Mouse (Mus musculus) lung, embryonic 14.5 days (tissue): ENCODE measurements around the gene Slc2a6. TPM values are rescaled to one million over a fixed set of nuclear protein-coding genes. Genes with fewer than 3 reads are reported as not detected.

Experiments
- ATAC-seq: fragments of 200-750 bp; cut with Nextera tagmentation; 2 replicates; pipeline ENCODE4 v1.8.0; 2017; ENCODE audit warnings: mild to moderate bottlenecking, moderate TSS enrichment, moderate library complexity; ENCODE audit not compliant: insufficient read depth
- DNase-seq: peaks from one replicate; pipeline ENCODE4 v3.0.0-alpha.2; 2015
- H3K27ac ChIP-seq: fragments of 300-500 bp; sonication (generic); 2 replicates; pipeline ENCODE4 v1.5.1; 2014; ENCODE audit warnings: low read depth, mild to moderate bottlenecking, moderate library complexity
- H3K27me3 ChIP-seq: fragments of 300-500 bp; sonication (generic); 2 replicates; pipeline ENCODE4 v1.6.1; 2014; ENCODE audit warnings: low read length, control low read depth; ENCODE audit not compliant: insufficient read depth
- H3K36me3 ChIP-seq: fragments of 300-500 bp; sonication (generic); 2 replicates; pipeline ENCODE4 v1.6.1; 2014; ENCODE audit warnings: control low read depth; ENCODE audit not compliant: insufficient read depth
- H3K4me1 ChIP-seq: fragments of 300-500 bp; sonication (generic); 2 replicates; pipeline ENCODE4 v1.6.1; 2014; ENCODE audit warnings: antibody characterized with exemption, control low read depth; ENCODE audit not compliant: insufficient read depth
- H3K4me2 ChIP-seq: fragments of 300-500 bp; sonication (generic); 2 replicates; pipeline ENCODE4 v1.6.1; 2014; ENCODE audit warnings: mild to moderate bottlenecking
- H3K4me3 ChIP-seq: fragments of 300-500 bp; sonication (generic); 2 replicates; pipeline ENCODE4 v1.5.1; 2014; ENCODE audit warnings: low read depth, low read length
- H3K9ac ChIP-seq: fragments of 300-500 bp; sonication (generic); 2 replicates; pipeline ENCODE4 v1.6.1; 2014
- H3K9me3 ChIP-seq: fragments of 300-500 bp; sonication (generic); 2 replicates; pipeline ENCODE4 v1.6.1; 2016; ENCODE audit warnings: low read depth, low read length, control low read depth
- CTCF ChIP-seq: IDR thresholded peaks from 2 replicates; pipeline ENCODE4 v1.5.1; 2016; ENCODE audit warnings: antibody characterized with exemption, low read depth
- WGBS: fragments of 180-500 bp; shearing (Covaris S2); extraction: QIAGEN DNeasy Blood & Tissue Kit; methylation state at CpG from one replicate; pipeline ENCODE4 v1.1.7; 2014; 5-methylcytosine and 5-hydroxymethylcytosine counted together
- polyA plus RNA-seq: library from polyadenylated mRNA; unstranded; fragments of >200 nt; fragmentation: Nextera tagmentation; extraction: Ambion mirVana; gene quantifications from 2 replicates; pipeline ENCODE4 v1.2.1, GENCODE M21; 2014

Slc2a6 gene
- polyA plus RNA-seq, 1 experiment from 2014 or later: 0.28 TPM

GRCm38 (mm10) chr2:27037008-27037407, 9.2 kb upstream of the Slc2a6 start:
- no peaks in the 10 kb centered on the region for H3K4me1 ChIP-seq
- no peaks in the 10 kb centered on the region for H3K9me3 ChIP-seq
- H3K4me3 ChIP-seq: no peak overlapping the region
- WGBS: 64% methylated on average over 4 of the region's 4 CpGs
- no peak overlapping the region for H3K4me2 ChIP-seq
- H3K36me3 ChIP-seq: no peaks in the 10 kb centered on the region
- H3K27ac ChIP-seq: no peak overlapping the region
- H3K27me3 ChIP-seq: no peaks in the 10 kb centered on the region
- ATAC-seq: peak; percentile 68
- DNase-seq: no peak
- no peak for TF ChIP-seq CTCF
- no peak overlapping the region for H3K9ac ChIP-seq

- H3K9ac ChIP-seq: no peak overlapping the region
- no peaks in the 10 kb centered on the region for H3K27me3 ChIP-seq
- 64% methylated on average over 3 of the region's 3 CpGs for WGBS
- H3K4me2 ChIP-seq: no peak overlapping the region
- H3K27ac ChIP-seq: no peak overlapping the region
- H3K9me3 ChIP-seq: no peaks in the 10 kb centered on the region
- no peak for TF ChIP-seq CTCF
- no peaks in the 10 kb centered on the region for H3K36me3 ChIP-seq
- DNase-seq (no peak), ATAC-seq (no peak)
- no peaks in the 10 kb centered on the region for H3K4me1 ChIP-seq
- no peak overlapping the region for H3K4me3 ChIP-seq
These were observed 8.2 kb upstream of the Slc2a6 start for GRCm38 (mm10) chr2:27036003-27036402.

GRCm38 (mm10) chr2:27032361-27032760, 4.6 kb upstream of the Slc2a6 start:
- Histone ChIP-seq H3K4me1 (peaks cover 3% of the 10 kb centered on the region; the same call in 1 of the 2 replicates), H3K36me3 (no peaks in the 10 kb centered on the region), H3K4me2 (no peak overlapping the region), H3K4me3 (no peak overlapping the region), H3K27me3 (0 out of 2 replicates have a peak, but pooled peaks cover 8% of the 10 kb centered on the region), H3K27ac (no peak overlapping the region), H3K9me3 (no peaks in the 10 kb centered on the region), H3K9ac (no peak overlapping the region)
- ATAC-seq: no peak
- no peak for DNase-seq
- 37% methylated on average over 2 of the region's 2 CpGs for WGBS
- TF ChIP-seq CTCF: no peak

GRCm38 (mm10) chr2:27028437-27029015, 728 bp upstream of the Slc2a6 start:
- H3K27me3 ChIP-seq: 0 out of 2 replicates have a peak, but pooled peaks cover 8% of the 10 kb centered on the region
- no peak for DNase-seq

GRCm38 (mm10) chr2:27026857-27027617, 761 bp downstream of the Slc2a6 start:
- no peak for TF ChIP-seq CTCF
- no peak overlapping the region; the same call in 1 of the 2 replicates for H3K4me2 ChIP-seq
- no peak overlapping the region for H3K27ac ChIP-seq
- peaks cover 3% of the 10 kb centered on the region; the same call in 1 of the 2 replicates for H3K4me1 ChIP-seq
- 0 out of 2 replicates have a peak, but pooled peaks cover 8% of the 10 kb centered on the region for H3K27me3 ChIP-seq
- no peak overlapping the region for H3K4me3 ChIP-seq
- 64% methylated on average over 10 of the region's 10 CpGs for WGBS
- no peaks in the 10 kb centered on the region for H3K9me3 ChIP-seq
- H3K9ac ChIP-seq: no peak overlapping the region
- DNase-seq (no peak), ATAC-seq (no peak)
- H3K36me3 ChIP-seq: no peaks in the 10 kb centered on the region

More at GRCm38 (mm10) chr2:27028437-27029015, 728 bp upstream of the Slc2a6 start:
- H3K4me3 ChIP-seq: no peak overlapping the region
- no peak for ATAC-seq
- TF ChIP-seq CTCF: no peak
- H3K4me2 ChIP-seq: peak overlapping the region; percentile 50
- no peaks in the 10 kb centered on the region for H3K36me3 ChIP-seq
- peaks cover 3% of the 10 kb centered on the region; the same call in 1 of the 2 replicates for H3K4me1 ChIP-seq
- H3K9ac ChIP-seq: no peak overlapping the region
- 55% methylated on average over 4 of the region's 4 CpGs for WGBS
- no peak overlapping the region for H3K27ac ChIP-seq
- H3K9me3 ChIP-seq: no peaks in the 10 kb centered on the region

- no peaks in the 10 kb centered on the region for H3K9me3 ChIP-seq
- H3K27me3 ChIP-seq: 0 out of 2 replicates have a peak, but pooled peaks cover 8% of the 10 kb centered on the region
- no peaks in the 10 kb centered on the region for H3K36me3 ChIP-seq
- no peak overlapping the region for H3K4me3 ChIP-seq
- peaks cover 3% of the 10 kb centered on the region; the same call in 1 of the 2 replicates for H3K4me1 ChIP-seq
- DNase-seq (no peak), ATAC-seq (no peak)
- no peak overlapping the region for H3K9ac ChIP-seq
- H3K4me2 ChIP-seq: no peak overlapping the region
- WGBS: 83% methylated on average over 3 of the region's 3 CpGs
- no peak for TF ChIP-seq CTCF
- H3K27ac ChIP-seq: no peak overlapping the region
These were observed 1.5 kb downstream of the Slc2a6 start for GRCm38 (mm10) chr2:27026332-27026731.

GRCm38 (mm10) chr2:27025545-27025944, 2.3 kb downstream of the Slc2a6 start:
- H3K9me3 ChIP-seq: no peaks in the 10 kb centered on the region
- H3K9ac ChIP-seq: no peak overlapping the region
- no peak overlapping the region for H3K27ac ChIP-seq
- no peak overlapping the region for H3K4me2 ChIP-seq
- H3K36me3 ChIP-seq: no peaks in the 10 kb centered on the region
- H3K27me3 ChIP-seq: 0 out of 2 replicates have a peak, but pooled peaks cover 8% of the 10 kb centered on the region
- WGBS: 78% methylated on average over 3 of the region's 3 CpGs
- no peak for TF ChIP-seq CTCF
- H3K4me1 ChIP-seq: peaks cover 3% of the 10 kb centered on the region; the same call in 1 of the 2 replicates
- DNase-seq: no peak
- no peak overlapping the region for H3K4me3 ChIP-seq
- ATAC-seq: no peak
